Mouse (Mus musculus) megakaryocyte, adult 5-6 weeks (primary cell): ENCODE results near the gene Muc3a. TPM values are rescaled to one million over a fixed set of nuclear protein-coding genes. Genes with fewer than 3 reads are reported as not detected.

ENCODE experiments used
- ATAC-seq: 2 replicates; pipeline ENCODE4 v1.8.0; 2016; ENCODE audit warnings: mild to moderate bottlenecking, inconsistent platforms; ENCODE audit not compliant: poor library complexity, severe bottlenecking
- total RNA-seq, 2 experiments: library from RNA; stranded (forward) in 1 of 2; stranded (reverse) in 1 of 2; fragments of 153-499, 151-499 nt in 1 of 2; fragments of 221-1000, 200-1000 nt in 1 of 2; gene quantifications; 2 replicates each; pipeline versions ENCODE4 v1.2.3 to v1.2.4; 2015 to 2017

Gene Muc3a
- total RNA-seq (2015) (0.87 and 1.4 TPM in 2 replicates), total RNA-seq (2017) (0.08 and 0.29 TPM in 2 replicates)

- no peak for ATAC-seq
These were observed at the start of gene Muc3a for GRCm38 (mm10) chr5:137212289-137212688. TSS of gene Muc3a (minus strand) at chr5:137212389.

GRCm38 (mm10) chr5:137211114-137211829, 917 bp downstream of the Muc3a start:
- no peak for ATAC-seq

GRCm38 (mm10) chr5:137210689-137211088, 1.5 kb downstream of the Muc3a start:
- no peak for ATAC-seq

DNA sequence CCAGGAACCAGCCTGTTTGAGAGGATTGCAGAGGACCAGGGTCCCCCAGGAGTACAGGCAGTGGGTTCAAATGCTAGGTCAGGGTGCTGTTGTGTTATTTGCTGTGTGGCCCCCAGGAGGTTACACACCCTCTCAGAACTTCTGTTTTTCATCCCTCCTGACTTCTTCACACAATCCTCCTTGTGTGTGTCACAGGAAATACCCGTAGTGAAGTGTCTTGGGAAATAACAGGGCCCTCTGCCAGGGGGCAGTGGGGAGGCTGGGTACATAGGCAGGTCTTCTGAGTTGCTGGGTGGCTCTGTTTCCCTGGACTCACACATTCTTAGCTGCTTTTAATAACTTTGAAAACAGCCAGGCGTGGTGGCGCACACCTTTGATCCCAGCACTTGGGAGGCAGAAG, 6.9 kb downstream of the Muc3a start:
- ATAC-seq, result peak; percentile 39; the same call in 1 of the 2 replicates

- peak; percentile 86 for ATAC-seq
These were observed 17.6 kb downstream of the Muc3a start for GRCm38 (mm10) chr5:137194488-137195120.

DNA sequence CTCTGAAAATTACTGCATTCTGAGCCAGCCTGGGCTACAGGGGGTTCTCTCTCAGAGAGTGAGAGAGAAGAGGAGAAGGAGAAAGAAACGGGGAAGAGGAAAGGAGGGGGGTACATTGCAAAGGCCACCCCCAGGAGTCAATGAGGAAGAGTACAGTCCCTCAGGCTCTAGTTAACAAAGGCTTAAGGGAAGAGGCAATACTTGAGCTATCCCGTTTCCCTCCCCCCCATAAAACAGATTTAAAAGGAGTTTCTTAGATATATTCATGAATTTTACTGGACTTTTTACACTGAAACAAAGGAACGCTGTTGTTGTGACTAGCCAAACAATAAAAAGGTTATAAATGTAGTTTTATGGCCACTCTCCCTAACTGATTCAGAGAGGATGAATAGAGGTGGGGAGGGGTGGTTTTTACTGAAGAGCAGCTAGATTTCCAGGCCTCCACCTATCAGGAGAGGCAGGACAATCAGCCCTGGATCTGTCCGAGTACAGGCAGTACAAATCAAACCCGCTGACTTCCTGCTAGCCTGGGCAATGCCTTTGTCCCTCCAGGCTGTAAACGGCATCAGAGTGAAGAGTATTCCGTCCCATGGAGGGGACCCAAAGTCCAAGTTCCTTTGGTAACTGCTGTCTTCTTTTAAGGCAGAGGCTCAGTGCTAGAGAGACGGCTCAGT, 18.8 kb downstream of the Muc3a start:
- ATAC-seq, result no peak

DNA sequence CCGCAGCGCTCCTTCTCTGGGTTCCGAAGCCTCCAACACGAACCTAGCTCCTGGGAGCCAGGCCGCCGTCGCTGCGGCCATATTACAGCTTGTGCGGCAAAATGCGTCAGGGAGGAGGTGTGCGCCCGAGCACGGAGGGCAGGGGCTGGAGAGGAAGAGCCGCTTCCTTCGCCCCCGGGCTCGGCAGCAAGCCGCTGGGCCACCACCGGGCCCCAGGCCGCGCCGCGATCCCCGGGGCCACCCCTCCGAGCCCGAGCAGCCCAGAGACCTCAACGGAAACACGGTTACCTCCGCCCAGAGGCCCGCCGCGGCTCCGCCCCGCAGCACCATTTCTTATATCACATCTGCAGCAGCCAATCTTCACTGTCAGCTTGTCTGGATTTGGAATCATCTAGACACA, 22.9 kb downstream of the Muc3a start:
- ATAC-seq, result peak; percentile 91

DNA sequence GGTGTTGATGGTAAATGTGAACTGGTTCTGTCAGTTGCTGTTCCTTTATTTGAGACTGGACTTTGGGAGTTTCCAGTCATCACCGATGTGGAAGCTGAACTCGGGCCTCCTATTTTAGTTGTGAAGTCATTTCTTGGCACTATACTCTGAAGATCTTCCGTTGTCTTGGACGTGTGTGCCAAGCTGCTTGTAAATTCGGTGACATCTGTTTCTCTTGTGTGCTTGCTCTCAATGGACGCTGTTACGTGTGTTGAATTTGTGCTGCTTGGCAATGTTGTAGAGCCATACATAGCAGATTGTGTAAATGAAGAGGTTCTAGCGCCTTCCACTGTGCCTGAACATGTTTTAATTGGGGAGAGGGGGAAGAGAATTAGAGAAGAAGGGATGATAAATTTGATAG, 26.8 kb downstream of the Muc3a start:
- ATAC-seq, result no peak

DNA sequence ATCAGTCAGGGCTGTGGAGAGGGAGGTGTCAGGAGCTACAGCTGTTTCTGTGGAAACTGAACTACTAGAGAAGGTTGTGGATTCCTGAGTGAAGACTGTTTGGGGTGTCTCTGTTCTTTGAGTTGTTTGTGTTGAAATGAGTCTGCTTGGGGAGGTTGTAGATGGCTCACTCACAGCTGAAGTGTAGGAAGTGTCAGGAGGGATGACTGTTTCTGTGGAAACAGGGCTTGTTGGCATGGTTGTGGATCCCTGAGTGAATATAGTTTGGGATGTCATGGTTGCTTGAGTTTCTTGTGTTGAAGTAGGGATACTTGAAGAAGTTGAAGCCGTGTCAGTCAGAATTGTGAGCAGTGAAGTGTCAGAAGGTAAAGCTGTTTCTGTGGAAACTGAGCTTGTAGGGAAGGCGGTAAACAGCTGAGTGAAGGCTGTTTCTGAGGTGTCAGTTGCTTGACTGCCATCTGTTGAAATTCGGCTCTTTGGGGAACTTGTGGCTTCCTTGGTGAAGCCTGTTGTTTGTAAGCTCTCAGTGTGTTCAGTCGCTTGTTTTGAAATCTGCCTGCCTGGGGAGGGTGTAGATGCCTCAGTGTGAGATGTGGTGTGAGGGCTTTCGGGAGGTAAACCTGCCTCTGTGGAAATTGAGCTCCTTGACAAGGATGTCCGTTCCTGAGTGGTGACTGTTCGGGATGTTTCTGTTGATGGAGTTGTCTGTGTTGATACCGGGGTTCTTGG, 32.4 kb downstream of the Muc3a start:
- ATAC-seq, result peak; percentile 99

DNA sequence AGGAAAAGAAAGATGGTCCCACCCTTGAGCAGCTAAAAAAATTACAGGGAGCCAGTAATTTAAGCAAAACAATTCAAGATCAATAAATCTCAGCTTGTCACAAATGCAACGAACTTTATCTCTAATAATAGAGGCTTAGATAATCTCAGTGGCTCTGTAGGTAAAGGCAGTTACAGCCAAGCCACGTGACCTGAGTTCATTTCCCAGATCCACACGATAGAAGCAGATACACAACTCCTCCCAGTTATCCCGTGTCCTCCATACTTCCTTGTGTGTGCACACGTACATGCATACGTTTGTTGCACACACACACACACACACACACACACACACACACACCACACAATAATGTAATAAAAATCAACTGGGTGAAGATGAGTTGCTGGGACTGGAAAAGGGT, 38.2 kb downstream of the Muc3a start:
- ATAC-seq, result no peak

- ATAC-seq, result no peak
These were observed 39.6 kb downstream of the Muc3a start for GRCm38 (mm10) chr5:137172591-137172990.

DNA sequence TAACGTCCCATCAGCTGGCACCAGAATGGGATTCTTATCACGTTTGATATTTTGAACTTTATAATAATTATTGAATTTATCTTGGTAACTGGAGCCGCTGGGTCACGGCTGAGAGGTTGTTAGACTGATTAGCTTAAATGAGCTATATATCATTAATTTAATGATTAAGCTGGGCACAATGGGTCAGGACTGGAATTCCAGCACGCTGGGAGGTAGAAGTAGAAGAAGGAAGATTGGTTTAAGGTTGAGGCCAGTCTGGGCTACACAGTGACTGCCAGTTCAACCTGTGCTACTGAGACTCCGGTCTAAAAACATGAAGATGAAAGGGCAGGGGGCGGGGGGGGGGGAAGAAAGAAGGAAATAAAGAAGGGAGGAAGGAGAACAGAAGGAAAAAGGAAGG, 40.7 kb downstream of the Muc3a start:
- ATAC-seq, result no peak

- no peak for ATAC-seq
These were observed 41.3 kb downstream of the Muc3a start for GRCm38 (mm10) chr5:137170836-137171380.

DNA sequence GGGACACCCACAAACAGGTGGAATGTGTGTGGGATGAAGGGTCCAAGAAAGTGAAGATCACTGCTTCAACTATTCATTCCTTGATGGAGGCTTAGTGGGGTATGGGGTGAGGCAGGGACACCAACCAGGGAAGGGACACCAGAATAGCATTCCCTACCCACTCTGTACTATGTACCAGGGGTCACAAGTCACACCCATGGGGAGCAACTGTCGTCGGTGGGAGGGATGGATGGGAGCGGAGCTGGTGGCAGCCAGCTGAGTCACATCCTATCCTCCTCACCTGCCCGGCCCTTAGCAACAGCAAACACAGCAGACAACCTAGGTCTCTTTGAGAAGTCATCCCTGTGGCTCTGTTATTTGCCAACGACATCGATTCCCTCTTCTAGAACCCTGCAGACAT, 44.6 kb downstream of the Muc3a start:
- ATAC-seq, result no peak

- ATAC-seq, result no peak
These were observed 46.2 kb downstream of the Muc3a start for GRCm38 (mm10) chr5:137166012-137166411.

GRCm38 (mm10) chr5:137161853-137162252, 50.3 kb downstream of the Muc3a start:
- ATAC-seq, result no peak

DNA sequence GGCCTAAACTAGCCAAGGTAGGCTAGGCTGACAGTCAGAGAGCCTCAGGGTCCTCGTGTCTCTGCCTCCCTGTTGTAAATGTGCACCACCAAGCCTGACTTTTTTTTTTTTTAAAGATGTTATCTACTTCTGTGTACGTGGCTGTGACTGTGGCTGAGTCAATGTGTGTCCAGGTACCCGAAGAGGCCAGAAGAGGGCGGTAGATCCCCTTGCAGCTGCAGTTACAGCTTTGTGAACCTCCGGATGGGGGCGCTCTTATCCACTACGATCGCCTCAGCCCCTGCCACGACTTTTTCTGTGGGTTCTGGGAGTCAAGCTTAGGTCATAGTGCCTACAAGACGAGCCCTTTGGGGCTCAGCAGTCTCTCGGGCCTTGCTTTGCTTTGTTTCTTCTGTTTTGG, 52.7 kb downstream of the Muc3a start:
- peak; percentile 100 for ATAC-seq
